Mouse (Mus musculus): ENCODE results near the gene Cr1l. TPM values are rescaled to one million over a fixed set of nuclear protein-coding genes. Genes with fewer than 3 reads are reported as not detected.
A peak's percentile ranks its signal among the peaks of the same experiment; 100 is the strongest.

Gene Cr1l
- 36.1 and 39.8 TPM in 2 replicates for polyA plus RNA-seq (2016; fragmentation: Nextera tagmentation; extraction: Ambion mirVana)

- Histone ChIP-seq H3K9ac (replicated peaks) (peak within 1 kb of the TSS; percentile 70), H3K36me3 (0 out of 2 replicates have a peak, but pooled peaks cover 9% of the 10 kb centered on the region), H3K4me1 (0 out of 2 replicates have a peak, but pooled peaks cover 6% of the 10 kb centered on the region), H3K27me3 (no peaks in the 10 kb centered on the region), H3K4me3 (peak within 1 kb of the TSS; percentile 61), H3K4me2 (replicated peaks) (peak within 1 kb of the TSS; percentile 58), H3K9me3 (no peaks in the 10 kb centered on the region), H3K27ac (replicated peaks) (peak within 1 kb of the TSS; percentile 87)
- under 1% methylated on average over 31 of the region's 31 CpGs for whole genome bisulfite sequencing
- peak; percentile 100 for ATAC-seq (ENCODE audit: low FRiP score, low read depth)
These were observed at the start of gene Cr1l for GRCm38 (mm10) chr1:195130953-195131674. Gene Cr1l, minus strand, starts transcription at chr1:195131586.

- H3K4me3 ChIP-seq, result peak within 1 kb of the TSS; percentile 36
These were observed 44.9 kb upstream of the Cr1l start, which contains the start of gene Cr2 for GRCm38 (mm10) chr1:195175980-195176931. Gene Cr2, minus strand, starts transcription at chr1:195176716.

GRCm38 (mm10) chr1:195164996-195165755 is 33.8 kb upstream of the Cr1l start:
- Histone ChIP-seq H3K27ac (replicated peaks) (no peak overlapping the region), H3K4me1 (no peaks in the 10 kb centered on the region), H3K4me3 (no peak overlapping the region), H3K4me2 (replicated peaks) (no peak overlapping the region), H3K36me3 (no peaks in the 10 kb centered on the region), H3K27me3 (no peaks in the 10 kb centered on the region), H3K9me3 (no peaks in the 10 kb centered on the region), H3K9ac (replicated peaks) (no peak overlapping the region)
- no peak for ATAC-seq (ENCODE audit: low FRiP score, low read depth)
- 86% methylated on average over 9 of the region's 9 CpGs for WGBS

More at GRCm38 (mm10) chr1:195175980-195176931, 44.9 kb upstream of the Cr1l start, which contains the start of gene Cr2:
- peak within 1 kb of the TSS; percentile 46; the same call in 1 of the 2 replicates for H3K9ac ChIP-seq (replicated peaks)
- peak within 1 kb of the TSS; percentile 58 for H3K4me2 ChIP-seq (replicated peaks)
- H3K4me1 ChIP-seq, result 0 out of 2 replicates have a peak, but pooled peaks cover 5% of the 10 kb centered on the region
- no peaks in the 10 kb centered on the region for H3K36me3 ChIP-seq
- H3K27ac ChIP-seq (replicated peaks), result no peak within 1 kb of the TSS
- no peaks in the 10 kb centered on the region for H3K9me3 ChIP-seq
- no peaks in the 10 kb centered on the region for H3K27me3 ChIP-seq
- WGBS, result 9% methylated on average over 20 of the region's 20 CpGs
- peak; percentile 99 for ATAC-seq (ENCODE audit: low FRiP score, low read depth)

- Histone ChIP-seq H3K4me3 (0 out of 2 replicates have a peak overlapping the region, but pooled peaks have one; percentile 61), H3K27me3 (no peaks in the 10 kb centered on the region), H3K9me3 (no peaks in the 10 kb centered on the region), H3K4me2 (replicated peaks) (peak overlapping the region; percentile 58; the same call in 1 of the 2 replicates), H3K36me3 (0 out of 2 replicates have a peak, but pooled peaks cover 9% of the 10 kb centered on the region), H3K27ac (replicated peaks) (no peak overlapping the region), H3K9ac (replicated peaks) (no peak overlapping the region), H3K4me1 (0 out of 2 replicates have a peak, but pooled peaks cover 6% of the 10 kb centered on the region)
- ATAC-seq (ENCODE audit: low FRiP score, low read depth), result no peak
- 71% methylated on average over 3 of the region's 3 CpGs for WGBS
These were observed 684 bp upstream of the Cr1l start for GRCm38 (mm10) chr1:195132070-195132469.

- Histone ChIP-seq H3K9ac (replicated peaks) (peak overlapping the region; percentile 70; the same call in 1 of the 2 replicates), H3K4me3 (peak overlapping the region; percentile 61), H3K27me3 (no peaks in the 10 kb centered on the region), H3K9me3 (no peaks in the 10 kb centered on the region), H3K4me2 (replicated peaks) (peak overlapping the region; percentile 58), H3K4me1 (0 out of 2 replicates have a peak, but pooled peaks cover 6% of the 10 kb centered on the region), H3K27ac (replicated peaks) (peak overlapping the region; percentile 87), H3K36me3 (0 out of 2 replicates have a peak, but pooled peaks cover 9% of the 10 kb centered on the region)
- WGBS, result 27% methylated on average over 4 of the region's 4 CpGs
- no peak for ATAC-seq (ENCODE audit: low FRiP score, low read depth)
These were observed 259 bp upstream of the Cr1l start for GRCm38 (mm10) chr1:195131675-195132015.

GRCm38 (mm10) chr1:195130479-195130878 is 907 bp downstream of the Cr1l start:
- Histone ChIP-seq H3K4me3 (peak overlapping the region; percentile 61), H3K4me2 (replicated peaks) (peak overlapping the region; percentile 58), H3K9me3 (no peaks in the 10 kb centered on the region), H3K27ac (replicated peaks) (peak overlapping the region; percentile 87; the same call in 1 of the 2 replicates), H3K9ac (replicated peaks) (peak overlapping the region; percentile 70; the same call in 1 of the 2 replicates), H3K27me3 (no peaks in the 10 kb centered on the region), H3K36me3 (0 out of 2 replicates have a peak, but pooled peaks cover 9% of the 10 kb centered on the region), H3K4me1 (0 out of 2 replicates have a peak, but pooled peaks cover 6% of the 10 kb centered on the region)
- peak; percentile 53 for ATAC-seq (ENCODE audit: low FRiP score, low read depth)
- WGBS, result 21% methylated on average over 2 of the region's 2 CpGs

- Histone ChIP-seq H3K27me3 (no peaks in the 10 kb centered on the region), H3K4me3 (no peak overlapping the region), H3K4me1 (0 out of 2 replicates have a peak, but pooled peaks cover 6% of the 10 kb centered on the region), H3K4me2 (replicated peaks) (0 out of 2 replicates have a peak overlapping the region, but pooled peaks have one; percentile 30), H3K36me3 (0 out of 2 replicates have a peak, but pooled peaks cover 13% of the 10 kb centered on the region), H3K27ac (replicated peaks) (no peak overlapping the region), H3K9ac (replicated peaks) (no peak overlapping the region), H3K9me3 (no peaks in the 10 kb centered on the region)
- no peak for ATAC-seq (ENCODE audit: low FRiP score, low read depth)
- WGBS, result 85% methylated on average over 1 of the region's 1 CpGs
These were observed 1.5 kb downstream of the Cr1l start for GRCm38 (mm10) chr1:195129867-195130266.

GRCm38 (mm10) chr1:195114414-195114813 is 17.0 kb downstream of the Cr1l start:
- no peak for ATAC-seq (ENCODE audit: low FRiP score, low read depth)
- Histone ChIP-seq H3K4me3 (no peak overlapping the region), H3K4me1 (no peaks in the 10 kb centered on the region), H3K9ac (replicated peaks) (no peak overlapping the region), H3K27me3 (no peaks in the 10 kb centered on the region), H3K27ac (replicated peaks) (no peak overlapping the region), H3K36me3 (peaks cover 13% of the 10 kb centered on the region), H3K9me3 (no peaks in the 10 kb centered on the region), H3K4me2 (replicated peaks) (no peak overlapping the region)
- WGBS, result 87% methylated on average over 1 of the region's 1 CpGs

- H3K27ac ChIP-seq (replicated peaks), result no peak overlapping the region
- no peaks in the 10 kb centered on the region for H3K9me3 ChIP-seq
- no peak for ATAC-seq (ENCODE audit: low FRiP score, low read depth)
- WGBS, result 90% methylated on average over 4 of the region's 4 CpGs
- no peaks in the 10 kb centered on the region for H3K27me3 ChIP-seq
- no peak overlapping the region for H3K4me3 ChIP-seq
- H3K9ac ChIP-seq (replicated peaks), result no peak overlapping the region
- H3K4me2 ChIP-seq (replicated peaks), result no peak overlapping the region
- peaks cover 13% of the 10 kb centered on the region for H3K36me3 ChIP-seq
- H3K4me1 ChIP-seq, result no peaks in the 10 kb centered on the region
These were observed 17.8 kb downstream of the Cr1l start for GRCm38 (mm10) chr1:195113621-195114020.

GRCm38 (mm10) chr1:195100693-195101092 is 30.7 kb downstream of the Cr1l start:
- no peak for ATAC-seq (ENCODE audit: low FRiP score, low read depth)
- no peak overlapping the region for H3K27ac ChIP-seq (replicated peaks)
- peaks cover 29% of the 10 kb centered on the region for H3K36me3 ChIP-seq
- no peaks in the 10 kb centered on the region for H3K9me3 ChIP-seq
- 98% methylated on average over 4 of the region's 4 CpGs for WGBS
- no peaks in the 10 kb centered on the region for H3K27me3 ChIP-seq
- no peak overlapping the region for H3K4me3 ChIP-seq
- H3K4me1 ChIP-seq, result no peaks in the 10 kb centered on the region
- no peak overlapping the region for H3K9ac ChIP-seq (replicated peaks)
- no peak overlapping the region for H3K4me2 ChIP-seq (replicated peaks)

- H3K4me2 ChIP-seq (replicated peaks), result no peak overlapping the region
- H3K4me3 ChIP-seq, result no peak overlapping the region
- no peaks in the 10 kb centered on the region for H3K9me3 ChIP-seq
- H3K4me1 ChIP-seq, result no peaks in the 10 kb centered on the region
- WGBS, result 92% methylated on average over 1 of the region's 1 CpGs
- no peak for ATAC-seq (ENCODE audit: low FRiP score, low read depth)
- peaks cover 25% of the 10 kb centered on the region for H3K36me3 ChIP-seq
- H3K9ac ChIP-seq (replicated peaks), result no peak overlapping the region
- H3K27ac ChIP-seq (replicated peaks), result no peak overlapping the region
- no peaks in the 10 kb centered on the region for H3K27me3 ChIP-seq
These were observed 33.4 kb downstream of the Cr1l start for GRCm38 (mm10) chr1:195098004-195098403.
